Mouse (Mus musculus): ENCODE data around the gene Olfr18. TPM values are rescaled to one million over a fixed set of nuclear protein-coding genes. Genes with fewer than 3 reads are reported as not detected.
A peak's percentile ranks its signal among the peaks of the same experiment; 100 is the strongest.
"Not testable (repeated sequence)": the region's sequence is repeated elsewhere in the genome, so short reads cannot be mapped to it uniquely, and the experiment has no call there.

The Olfr18 gene
- polyA plus RNA-seq (2014; fragmentation: Nextera tagmentation; extraction: Ambion mirVana): 0.08 and 0.11 TPM in 2 replicates

GRCm38 (mm10) chr9:20335994-20336393, at the start of gene Olfr18:
TSS of gene Olfr18 (minus strand) at chr9:20336094.
- Histone ChIP-seq H3K4me3 (ENCODE audit: low read depth, low read length) (no peak within 1 kb of the TSS), H3K4me2 (ENCODE audit: low read length) (no peak within 1 kb of the TSS), H3K36me3 (ENCODE audit: control insufficient read depth, insufficient read depth, low read length) (no peaks in the 10 kb centered on the region), H3K27ac (ENCODE audit: low read depth) (no peak within 1 kb of the TSS), H3K27me3 (replicated peaks; ENCODE audit: control insufficient read depth, insufficient read depth, low read length) (no peaks in the 10 kb centered on the region), H3K9ac (ENCODE audit: low read length) (no peak within 1 kb of the TSS), H3K9me3 (ENCODE audit: control insufficient read depth, low read length) (no peaks in the 10 kb centered on the region), H3K4me1 (replicated peaks; ENCODE audit: control insufficient read depth, insufficient read depth, low read length) (no peaks in the 10 kb centered on the region)
- DNase-seq (ENCODE audit: low spot score): no peak
- no peak for ATAC-seq (replicated peaks; ENCODE audit: low FRiP score, low TSS enrichment, low read depth)

GRCm38 (mm10) chr9:20385343-20385703, 49.4 kb upstream of the Olfr18 start:
- DNase-seq (ENCODE audit: low spot score): no peak
- no peaks in the 10 kb centered on the region for H3K27me3 ChIP-seq (replicated peaks; ENCODE audit: control insufficient read depth, insufficient read depth, low read length)
- H3K4me2 ChIP-seq (ENCODE audit: low read length): peak overlapping the region; percentile 68
- peak overlapping the region; percentile 76 for H3K4me3 ChIP-seq (ENCODE audit: low read depth, low read length)
- 0 out of 2 replicates have a peak, but pooled peaks cover 7% of the 10 kb centered on the region for H3K4me1 ChIP-seq (replicated peaks; ENCODE audit: control insufficient read depth, insufficient read depth, low read length)
- peak overlapping the region; percentile 69; the same call in 1 of the 2 replicates for H3K27ac ChIP-seq (ENCODE audit: low read depth)
- peak overlapping the region; percentile 79 for H3K9ac ChIP-seq (ENCODE audit: low read length)
- peak; percentile 78 for ATAC-seq (replicated peaks; ENCODE audit: low FRiP score, low TSS enrichment, low read depth)
- WGBS: 17% methylated on average over 16 of the region's 16 CpGs
- no peaks in the 10 kb centered on the region for H3K9me3 ChIP-seq (ENCODE audit: control insufficient read depth, low read length)
- H3K36me3 ChIP-seq (ENCODE audit: control insufficient read depth, insufficient read depth, low read length): no peaks in the 10 kb centered on the region

- Histone ChIP-seq H3K36me3 (ENCODE audit: control insufficient read depth, insufficient read depth, low read length) (no peaks in the 10 kb centered on the region), H3K4me2 (ENCODE audit: low read length) (peak within 1 kb of the TSS; percentile 68), H3K27ac (ENCODE audit: low read depth) (peak within 1 kb of the TSS; percentile 69; the same call in 1 of the 2 replicates), H3K4me3 (ENCODE audit: low read depth, low read length) (peak within 1 kb of the TSS; percentile 76), H3K4me1 (replicated peaks; ENCODE audit: control insufficient read depth, insufficient read depth, low read length) (0 out of 2 replicates have a peak, but pooled peaks cover 7% of the 10 kb centered on the region), H3K27me3 (replicated peaks; ENCODE audit: control insufficient read depth, insufficient read depth, low read length) (no peaks in the 10 kb centered on the region), H3K9me3 (ENCODE audit: control insufficient read depth, low read length) (no peaks in the 10 kb centered on the region), H3K9ac (ENCODE audit: low read length) (peak within 1 kb of the TSS; percentile 79)
- 3% methylated on average over 40 of the region's 40 CpGs for WGBS
- DNase-seq (ENCODE audit: low spot score) (peak; percentile 98), ATAC-seq (replicated peaks; ENCODE audit: low FRiP score, low TSS enrichment, low read depth) (peak; percentile 100)
These were observed 48.8 kb upstream of the Olfr18 start, which contains the start of gene Zfp560 for GRCm38 (mm10) chr9:20384532-20385342. TSS of gene Zfp560 (minus strand) at chr9:20385177.

GRCm38 (mm10) chr9:20383659-20384058, 47.8 kb upstream of the Olfr18 start:
- DNase-seq (ENCODE audit: low spot score) (no peak), ATAC-seq (replicated peaks; ENCODE audit: low FRiP score, low TSS enrichment, low read depth) (no peak)
- 0 out of 2 replicates have a peak, but pooled peaks cover 7% of the 10 kb centered on the region for H3K4me1 ChIP-seq (replicated peaks; ENCODE audit: control insufficient read depth, insufficient read depth, low read length)
- H3K9ac ChIP-seq (ENCODE audit: low read length): no peak overlapping the region
- H3K4me2 ChIP-seq (ENCODE audit: low read length): peak overlapping the region; percentile 68
- no peak overlapping the region for H3K27ac ChIP-seq (ENCODE audit: low read depth)
- WGBS: 86% methylated on average over 7 of the region's 7 CpGs
- no peak overlapping the region for H3K4me3 ChIP-seq (ENCODE audit: low read depth, low read length)
- H3K9me3 ChIP-seq (ENCODE audit: control insufficient read depth, low read length): no peaks in the 10 kb centered on the region
- no peaks in the 10 kb centered on the region for H3K27me3 ChIP-seq (replicated peaks; ENCODE audit: control insufficient read depth, insufficient read depth, low read length)
- H3K36me3 ChIP-seq (ENCODE audit: control insufficient read depth, insufficient read depth, low read length): no peaks in the 10 kb centered on the region

GRCm38 (mm10) chr9:20374712-20375111, 38.8 kb upstream of the Olfr18 start:
- no peaks in the 10 kb centered on the region for H3K27me3 ChIP-seq (replicated peaks; ENCODE audit: control insufficient read depth, insufficient read depth, low read length)
- DNase-seq (ENCODE audit: low spot score): no peak
- H3K4me3 ChIP-seq (ENCODE audit: low read depth, low read length): no peak overlapping the region
- no peak overlapping the region for H3K4me2 ChIP-seq (ENCODE audit: low read length)
- WGBS: 92% methylated on average over 1 of the region's 1 CpGs
- H3K9ac ChIP-seq (ENCODE audit: low read length): no peak overlapping the region
- no peaks in the 10 kb centered on the region for H3K36me3 ChIP-seq (ENCODE audit: control insufficient read depth, insufficient read depth, low read length)
- H3K27ac ChIP-seq (ENCODE audit: low read depth): no peak overlapping the region
- no peak for ATAC-seq (replicated peaks; ENCODE audit: low FRiP score, low TSS enrichment, low read depth)
- H3K9me3 ChIP-seq (ENCODE audit: control insufficient read depth, low read length): no peaks in the 10 kb centered on the region
- H3K4me1 ChIP-seq (replicated peaks; ENCODE audit: control insufficient read depth, insufficient read depth, low read length): no peaks in the 10 kb centered on the region

GRCm38 (mm10) chr9:20367311-20367710, 31.4 kb upstream of the Olfr18 start:
- H3K9me3 ChIP-seq (ENCODE audit: control insufficient read depth, low read length): peaks cover 7% of the 10 kb centered on the region; the same call in 1 of the 2 replicates
- no peak overlapping the region for H3K4me2 ChIP-seq (ENCODE audit: low read length)
- no peak overlapping the region for H3K27ac ChIP-seq (ENCODE audit: low read depth)
- H3K27me3 ChIP-seq (replicated peaks; ENCODE audit: control insufficient read depth, insufficient read depth, low read length): no peaks in the 10 kb centered on the region
- no peak overlapping the region for H3K9ac ChIP-seq (ENCODE audit: low read length)
- H3K4me3 ChIP-seq (ENCODE audit: low read depth, low read length): no peak overlapping the region
- ATAC-seq (replicated peaks; ENCODE audit: low FRiP score, low TSS enrichment, low read depth): no peak
- no peaks in the 10 kb centered on the region for H3K36me3 ChIP-seq (ENCODE audit: control insufficient read depth, insufficient read depth, low read length)
- WGBS: 93% methylated on average over 2 of the region's 2 CpGs
- DNase-seq (ENCODE audit: low spot score): no peak
- no peaks in the 10 kb centered on the region for H3K4me1 ChIP-seq (replicated peaks; ENCODE audit: control insufficient read depth, insufficient read depth, low read length)

- no peak for DNase-seq (ENCODE audit: low spot score)
- Histone ChIP-seq H3K27me3 (replicated peaks; ENCODE audit: control insufficient read depth, insufficient read depth, low read length) (no peaks in the 10 kb centered on the region), H3K9me3 (ENCODE audit: control insufficient read depth, low read length) (no peaks in the 10 kb centered on the region), H3K4me1 (replicated peaks; ENCODE audit: control insufficient read depth, insufficient read depth, low read length) (no peaks in the 10 kb centered on the region), H3K9ac (ENCODE audit: low read length) (no peak overlapping the region), H3K4me2 (ENCODE audit: low read length) (no peak overlapping the region), H3K36me3 (ENCODE audit: control insufficient read depth, insufficient read depth, low read length) (peaks cover 32% of the 10 kb centered on the region), H3K4me3 (ENCODE audit: low read depth, low read length) (no peak overlapping the region), H3K27ac (ENCODE audit: low read depth) (no peak overlapping the region)
- no peak for ATAC-seq (replicated peaks; ENCODE audit: low FRiP score, low TSS enrichment, low read depth)
- WGBS: 85% methylated on average over 4 of the region's 4 CpGs
These were observed 12.6 kb upstream of the Olfr18 start for GRCm38 (mm10) chr9:20348501-20348900.

- Histone ChIP-seq H3K27ac (ENCODE audit: low read depth) (no peak within 1 kb of the TSS), H3K4me3 (ENCODE audit: low read depth, low read length) (no peak within 1 kb of the TSS), H3K4me2 (ENCODE audit: low read length) (no peak within 1 kb of the TSS), H3K36me3 (ENCODE audit: control insufficient read depth, insufficient read depth, low read length) (no peaks in the 10 kb centered on the region), H3K27me3 (replicated peaks; ENCODE audit: control insufficient read depth, insufficient read depth, low read length) (no peaks in the 10 kb centered on the region), H3K9me3 (ENCODE audit: control insufficient read depth, low read length) (no peaks in the 10 kb centered on the region), H3K4me1 (replicated peaks; ENCODE audit: control insufficient read depth, insufficient read depth, low read length) (no peaks in the 10 kb centered on the region), H3K9ac (ENCODE audit: low read length) (no peak within 1 kb of the TSS)
- ATAC-seq (replicated peaks; ENCODE audit: low FRiP score, low TSS enrichment, low read depth) (no peak), DNase-seq (ENCODE audit: low spot score) (no peak)
- WGBS: 73% methylated on average over 1 of the region's 1 CpGs
These were observed 37.7 kb downstream of the Olfr18 start, which contains the start of gene Olfr873 for GRCm38 (mm10) chr9:20298232-20298631. TSS of gene Olfr873 (plus strand) at chr9:20298532.

- not testable (repeated sequence) for H3K36me3 ChIP-seq (ENCODE audit: control insufficient read depth, insufficient read depth, low read length); H3K27me3 ChIP-seq (replicated peaks; ENCODE audit: control insufficient read depth, insufficient read depth, low read length); H3K4me1 ChIP-seq (replicated peaks; ENCODE audit: control insufficient read depth, insufficient read depth, low read length); H3K9ac ChIP-seq (ENCODE audit: low read length); H3K4me2 ChIP-seq (ENCODE audit: low read length); ATAC-seq (replicated peaks; ENCODE audit: low FRiP score, low TSS enrichment, low read depth); H3K4me3 ChIP-seq (ENCODE audit: low read depth, low read length); H3K9me3 ChIP-seq (ENCODE audit: control insufficient read depth, low read length); H3K27ac ChIP-seq (ENCODE audit: low read depth); DNase-seq (ENCODE audit: low spot score)
- WGBS: 77% methylated on average over 5 of the region's 5 CpGs
These were observed 40.3 kb downstream of the Olfr18 start for GRCm38 (mm10) chr9:20295562-20295961.
